Mouse (Mus musculus) ES-CJ7 (cell line): ENCODE data around the gene St6galnac3.
"Not testable (repeated sequence)": the region's sequence is repeated elsewhere in the genome, so short reads cannot be mapped to it uniquely, and the experiment has no call there.

Experiments used
- DNase-seq: peaks from one replicate; pipeline ENCODE4 v3.0.0; 2011; ENCODE audit warnings: low read depth, low spot score

Gene St6galnac3

DNA sequence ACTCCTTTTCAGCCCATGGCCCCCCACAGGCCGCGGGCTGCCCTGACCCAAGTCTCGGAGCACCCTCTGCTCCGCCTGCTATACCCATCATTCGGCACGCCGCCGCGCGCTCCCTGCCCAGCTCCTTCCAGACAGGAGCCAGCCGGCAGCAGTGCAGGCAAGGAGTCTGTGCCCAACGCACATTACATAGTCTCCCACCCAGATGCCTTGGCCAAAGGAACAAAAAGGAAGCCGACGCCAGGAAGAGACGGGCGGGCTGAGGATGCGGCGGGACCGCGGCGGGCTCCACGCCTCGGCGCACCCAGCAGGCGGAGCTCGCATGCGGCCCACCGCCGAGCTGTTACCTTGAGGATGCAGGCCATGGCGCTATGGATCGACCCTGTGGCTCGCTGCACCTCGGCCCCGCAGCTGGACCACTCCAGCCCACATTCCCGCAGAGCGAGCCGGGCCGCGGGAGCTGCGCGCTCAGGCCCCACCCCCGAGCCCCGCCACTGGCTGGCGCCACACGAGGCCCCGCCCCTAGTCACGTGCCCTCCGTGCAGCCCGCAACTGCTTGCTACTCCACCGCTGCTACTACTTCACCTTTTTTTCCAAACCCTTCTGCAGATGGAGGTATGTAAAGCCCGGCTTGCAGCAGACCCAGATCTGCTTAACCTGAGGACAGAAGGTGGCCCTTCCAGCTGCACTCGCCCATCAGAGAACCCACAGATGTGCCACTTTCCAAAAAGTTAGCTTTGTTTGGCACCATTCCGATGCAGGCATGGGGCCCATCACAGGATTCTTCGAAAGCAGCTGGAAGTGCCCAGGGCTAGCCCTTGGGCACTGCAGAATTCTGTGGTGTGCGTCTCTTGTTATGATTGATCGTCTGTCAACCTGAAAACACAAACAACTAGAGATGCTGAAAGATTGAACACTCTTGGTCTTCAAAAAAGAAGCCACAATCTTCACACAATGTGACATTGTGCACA lies at the start of gene St6galnac3:
TSS of gene St6galnac3 (minus strand) at position 474 of the 968 bp plus-strand sequence.
- DNase-seq: peak; percentile 80

DNA sequence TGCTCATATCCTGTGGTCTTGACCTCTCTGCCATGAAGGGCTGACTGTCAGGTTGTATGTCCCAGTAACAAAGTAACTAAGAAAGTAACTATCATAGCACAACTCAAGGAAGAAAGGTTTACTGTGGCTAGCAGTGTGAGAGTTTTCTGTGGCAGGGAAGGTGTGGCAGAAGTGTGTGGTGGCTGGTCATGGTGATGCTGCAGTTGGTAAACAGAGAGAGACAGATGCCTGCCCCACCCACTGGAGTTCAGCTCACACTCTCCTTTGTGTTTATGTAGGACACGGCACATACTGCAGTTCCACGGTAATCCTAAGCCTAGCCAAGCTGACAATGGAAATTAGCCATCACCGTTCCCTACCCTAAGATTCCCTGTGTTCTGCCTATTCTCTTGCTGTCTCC lies 49.6 kb upstream of the St6galnac3 start:
- no peak for DNase-seq

DNA sequence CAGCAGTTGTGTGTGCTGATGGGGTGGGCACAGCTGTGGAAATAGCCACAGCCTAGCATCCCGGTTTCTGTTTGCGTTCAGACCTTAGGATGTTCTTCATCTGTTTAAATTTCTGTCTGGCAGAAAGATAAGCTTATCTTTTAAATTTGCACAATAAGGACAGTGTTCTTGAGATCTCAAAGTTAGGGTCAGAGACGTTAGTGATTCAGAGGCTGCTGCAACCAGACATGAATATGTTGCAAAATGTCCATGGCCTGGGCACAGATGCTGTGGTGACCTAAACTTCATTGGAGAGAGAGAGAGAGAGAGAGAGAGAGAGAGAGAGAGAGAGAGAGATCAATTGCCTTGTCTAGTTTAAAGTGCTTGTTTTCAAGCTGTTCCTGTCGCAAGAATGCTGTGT lies 46.5 kb upstream of the St6galnac3 start:
- no peak for DNase-seq

DNA sequence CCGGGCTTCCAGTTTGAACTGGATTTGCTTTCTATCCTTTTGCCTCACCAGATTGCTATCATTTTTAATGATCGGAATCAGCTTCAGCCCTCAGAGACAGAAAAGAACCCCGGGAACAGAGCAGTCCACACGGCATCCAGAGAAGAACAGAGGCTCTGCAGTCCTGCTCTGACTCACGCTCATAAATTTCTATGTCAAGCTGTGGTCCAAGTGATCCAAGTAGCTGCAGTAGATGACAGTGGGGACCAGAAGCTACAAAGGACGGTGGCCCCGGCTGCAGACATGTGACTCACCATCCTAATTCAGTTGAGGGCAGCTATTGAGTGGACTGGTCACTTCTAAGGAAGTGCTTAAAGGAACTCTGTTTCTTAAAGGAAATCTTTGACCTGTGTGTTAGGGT lies 45.6 kb upstream of the St6galnac3 start:
- DNase-seq: no peak

DNA sequence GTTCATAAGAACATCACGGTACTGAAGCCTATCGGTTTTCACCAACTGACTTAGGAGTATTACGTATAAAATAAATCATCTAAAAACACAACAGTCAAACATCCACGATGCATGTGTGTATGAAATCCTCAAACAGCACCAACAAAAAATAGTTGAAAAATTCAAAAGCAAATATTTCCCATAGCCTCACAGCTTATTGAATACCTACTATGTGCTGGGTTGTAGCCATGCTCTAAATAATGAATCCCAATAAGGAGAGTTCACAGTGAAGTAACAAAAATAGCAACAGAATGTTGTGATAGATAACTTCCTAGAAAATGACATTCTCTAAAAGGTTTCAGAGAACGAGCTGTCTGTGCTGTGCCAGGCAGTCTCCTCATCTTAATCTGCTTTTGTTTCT lies 44.2 kb upstream of the St6galnac3 start:
- DNase-seq: no peak

DNA sequence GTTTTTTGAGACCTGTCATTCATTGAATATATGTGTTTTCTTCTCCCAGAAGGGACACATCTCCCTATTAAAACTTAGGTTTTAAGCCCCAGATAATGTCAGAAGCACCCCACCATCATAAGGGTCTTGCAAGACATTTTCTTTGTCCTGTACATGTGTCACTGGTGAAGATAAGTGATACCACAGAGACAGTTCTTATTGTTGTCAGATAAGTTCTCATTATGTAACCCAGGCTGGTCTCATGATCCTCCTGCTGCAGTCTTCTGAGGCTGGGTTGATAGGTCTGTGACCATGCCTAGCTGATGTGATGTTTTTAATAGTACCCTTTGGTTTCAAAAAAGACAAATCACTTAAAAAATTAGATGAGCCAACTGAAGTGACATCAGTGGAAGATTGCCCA lies 40.2 kb upstream of the St6galnac3 start:
- no peak for DNase-seq

DNA sequence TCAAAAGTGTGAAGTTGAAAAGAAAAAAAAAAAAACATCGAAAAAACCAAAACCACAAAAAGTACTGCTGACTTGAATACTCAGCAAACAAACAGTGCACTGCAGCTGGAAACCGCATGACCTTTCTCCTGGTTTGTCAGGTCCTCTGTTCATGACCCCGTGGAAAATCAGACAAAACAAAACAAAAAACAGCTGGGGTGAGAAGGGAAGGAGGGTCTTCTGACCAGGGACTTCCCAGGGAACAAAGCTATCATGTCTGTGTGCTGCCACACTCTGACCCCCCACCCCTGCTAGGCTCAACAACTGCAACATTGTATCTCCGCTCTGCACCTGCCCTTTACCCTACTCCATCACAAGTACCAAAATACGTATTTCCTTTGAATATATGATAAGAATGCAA lies 39.8 kb upstream of the St6galnac3 start:
- no peak for DNase-seq

DNA sequence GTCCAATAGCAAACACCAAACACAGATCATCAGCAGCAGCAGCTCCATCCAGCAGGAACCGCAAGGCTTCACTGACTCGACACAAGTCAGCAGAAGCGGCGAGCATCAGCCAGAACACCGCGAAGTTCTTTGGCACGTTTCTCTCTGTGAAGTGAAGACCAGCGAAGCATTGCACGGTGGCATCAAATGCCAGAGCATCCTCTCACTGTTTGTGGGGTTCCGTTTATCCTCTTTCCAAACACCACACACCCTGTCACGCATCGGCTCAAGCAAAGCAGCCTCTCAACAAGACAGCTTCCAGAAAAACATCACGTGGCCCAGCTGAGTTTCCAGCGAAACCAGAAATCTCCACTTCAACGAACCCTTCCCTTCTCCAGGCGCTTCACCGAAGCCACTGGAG lies 36.2 kb upstream of the St6galnac3 start:
- DNase-seq: no peak

DNA sequence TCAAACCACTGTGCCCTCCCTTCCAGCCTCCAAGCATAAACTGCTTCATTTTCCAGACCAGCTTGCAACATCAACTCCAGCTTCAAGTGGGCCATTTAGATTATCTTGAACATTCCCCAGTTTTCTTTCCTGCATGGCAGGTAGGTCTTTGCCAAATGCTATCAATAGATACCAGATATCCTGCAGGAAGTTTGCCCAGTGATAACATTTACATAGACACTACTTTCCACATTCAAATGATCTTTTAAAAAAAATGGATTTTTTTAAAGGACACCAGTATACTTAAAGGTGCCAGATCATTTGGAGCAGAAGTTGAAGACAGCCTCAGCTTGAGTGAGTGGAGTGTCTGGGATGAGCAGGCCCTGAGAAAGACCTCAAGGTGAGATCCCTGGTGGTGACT lies 34.3 kb upstream of the St6galnac3 start:
- no peak for DNase-seq

DNA sequence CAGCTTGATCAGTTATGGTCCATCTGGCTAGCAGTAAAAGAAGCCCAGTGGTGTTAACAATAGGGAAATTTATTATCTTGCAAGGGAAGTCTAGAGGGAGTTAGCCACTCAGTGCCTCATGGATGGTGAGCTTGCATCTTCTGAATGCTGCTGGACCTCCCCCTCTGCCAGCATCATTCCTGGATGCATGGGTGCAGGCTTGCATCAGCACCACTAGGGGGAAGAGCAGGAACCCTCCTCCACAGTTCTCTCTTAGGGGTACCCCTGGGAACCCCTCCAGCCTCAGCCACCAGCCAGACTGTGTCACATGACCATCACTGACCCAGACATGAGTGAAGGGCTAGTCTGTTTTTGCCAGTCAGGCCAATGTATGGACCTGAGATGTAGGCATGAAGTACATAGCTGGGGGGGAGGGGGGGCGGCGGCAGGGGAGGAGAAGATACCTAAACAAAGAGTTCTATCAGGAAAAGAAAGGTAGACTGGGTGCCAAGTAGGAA lies 31.6 kb upstream of the St6galnac3 start:
- peak; percentile 6 for DNase-seq

DNA sequence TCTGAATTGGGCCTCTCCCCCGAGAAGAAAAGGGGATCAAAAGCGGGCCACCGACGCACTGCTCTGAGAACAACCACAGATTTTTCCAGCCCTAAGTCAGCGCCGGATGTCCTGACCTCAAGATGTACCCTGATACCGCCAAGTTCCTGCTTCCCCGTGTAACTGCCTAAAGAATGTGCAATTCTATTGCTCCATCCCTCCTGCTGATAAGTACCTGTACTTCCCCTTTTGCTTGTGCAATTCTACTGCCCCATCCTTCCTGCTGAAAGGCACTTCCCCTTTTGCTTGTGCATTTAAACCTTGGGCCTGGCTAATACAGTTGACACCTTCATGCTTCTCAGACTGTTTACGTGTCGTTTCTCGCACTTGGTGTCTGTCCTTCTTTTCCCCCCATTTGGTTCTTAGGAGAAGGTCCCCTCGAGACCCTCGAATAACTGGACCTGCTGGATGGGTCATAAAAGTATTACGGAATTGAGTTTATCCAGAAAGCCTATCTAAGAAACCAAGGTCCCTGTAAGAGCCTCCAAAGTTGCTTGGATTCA lies 30.9 kb upstream of the St6galnac3 start:
- DNase-seq: not testable (repeated sequence)

DNA sequence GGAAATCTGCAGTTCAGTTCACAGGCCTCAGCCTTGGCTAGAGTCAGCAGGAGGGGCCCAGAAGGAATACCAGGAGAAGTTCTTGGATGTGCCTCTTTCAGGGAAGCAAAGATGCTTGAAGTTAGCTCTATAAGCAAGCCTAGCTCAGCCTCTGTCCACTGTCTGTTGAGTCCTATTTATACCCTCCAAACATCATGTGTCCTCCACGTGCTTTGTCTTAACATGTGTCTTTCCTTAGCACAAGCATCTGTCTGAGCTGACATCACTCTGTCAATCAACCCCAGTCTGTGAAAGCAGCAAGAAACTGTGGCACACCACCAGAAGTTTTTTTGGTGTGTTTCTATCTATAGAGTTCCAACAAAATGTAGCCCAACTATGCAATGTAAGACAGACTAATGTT lies 26.5 kb upstream of the St6galnac3 start:
- DNase-seq: no peak

DNA sequence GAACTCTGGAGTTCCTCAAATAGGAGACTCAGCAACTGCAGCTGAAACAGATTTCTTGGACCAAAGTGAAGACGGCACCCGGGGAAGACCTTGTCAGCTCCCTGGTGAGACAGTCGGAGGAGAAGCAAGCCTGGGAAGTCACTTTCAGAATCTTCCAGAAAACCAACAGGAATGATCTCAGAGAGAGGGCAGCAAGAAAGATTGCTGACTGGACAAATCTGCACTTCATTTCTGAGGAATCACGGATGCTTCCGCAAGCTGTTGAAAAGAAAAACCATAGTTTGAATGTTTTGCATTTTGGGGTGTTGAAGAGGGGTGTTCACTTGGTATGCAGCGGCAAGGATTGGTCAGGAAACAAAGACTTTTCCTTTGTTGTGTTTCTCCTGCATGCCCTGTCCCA lies 24.4 kb upstream of the St6galnac3 start:
- DNase-seq: no peak

DNA sequence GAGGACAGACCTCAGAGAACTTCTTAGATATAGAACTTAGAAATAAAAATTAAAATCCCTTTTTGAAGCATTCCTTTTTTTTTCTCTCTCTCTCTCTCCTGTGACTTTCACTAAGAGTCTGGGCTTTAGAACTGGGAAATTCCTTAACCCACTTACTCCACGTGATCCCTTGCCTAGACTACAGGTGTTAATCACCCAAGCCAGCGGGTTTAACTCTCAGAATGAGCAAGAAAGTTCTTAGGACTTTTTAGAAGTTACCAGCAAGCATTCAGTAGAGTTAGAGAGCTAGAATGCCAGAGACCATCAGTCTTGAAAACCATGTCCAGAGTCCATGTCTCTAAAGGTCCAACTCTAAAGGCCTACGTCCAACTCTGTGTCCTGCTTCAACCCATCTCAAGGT lies 23.3 kb upstream of the St6galnac3 start:
- DNase-seq: no peak

DNA sequence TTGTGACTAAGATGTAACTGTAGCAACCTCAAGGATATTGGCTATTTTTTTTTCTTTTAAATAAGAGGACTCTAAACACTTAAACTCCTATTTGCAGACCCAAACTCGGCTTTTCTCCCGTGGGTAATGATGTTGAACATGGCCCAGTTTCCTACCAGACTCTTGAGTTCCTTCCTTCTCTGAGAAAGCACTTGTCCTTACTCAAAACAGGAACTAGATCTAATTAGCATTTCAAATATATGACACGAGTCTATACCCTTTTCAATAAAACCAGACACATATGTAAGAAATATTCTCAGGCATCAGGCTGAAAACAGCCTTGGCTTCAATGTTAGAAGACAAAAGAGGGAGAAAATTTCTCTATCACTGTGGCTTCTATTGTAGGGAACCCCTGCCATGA lies 20.1 kb upstream of the St6galnac3 start:
- no peak for DNase-seq

DNA sequence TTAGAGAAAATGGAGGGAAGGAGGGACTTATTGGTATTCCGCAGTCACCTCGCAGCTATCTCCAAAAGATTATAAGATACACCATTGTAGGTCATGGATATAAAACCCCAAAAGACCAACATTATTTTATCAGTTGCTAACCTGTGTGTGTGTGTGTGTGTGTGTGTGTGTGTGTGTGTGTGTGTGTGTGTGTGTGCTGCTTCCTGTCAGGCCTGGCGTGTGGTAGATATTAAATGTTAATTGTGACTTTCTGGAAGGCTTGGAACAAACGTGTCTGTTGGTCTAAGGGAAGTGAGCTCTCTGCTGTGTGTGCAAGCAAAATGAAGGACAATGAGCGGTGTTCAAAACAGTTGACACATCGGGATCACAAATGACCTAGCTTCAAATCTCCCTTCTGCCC lies 19.5 kb upstream of the St6galnac3 start:
- no peak for DNase-seq

DNA sequence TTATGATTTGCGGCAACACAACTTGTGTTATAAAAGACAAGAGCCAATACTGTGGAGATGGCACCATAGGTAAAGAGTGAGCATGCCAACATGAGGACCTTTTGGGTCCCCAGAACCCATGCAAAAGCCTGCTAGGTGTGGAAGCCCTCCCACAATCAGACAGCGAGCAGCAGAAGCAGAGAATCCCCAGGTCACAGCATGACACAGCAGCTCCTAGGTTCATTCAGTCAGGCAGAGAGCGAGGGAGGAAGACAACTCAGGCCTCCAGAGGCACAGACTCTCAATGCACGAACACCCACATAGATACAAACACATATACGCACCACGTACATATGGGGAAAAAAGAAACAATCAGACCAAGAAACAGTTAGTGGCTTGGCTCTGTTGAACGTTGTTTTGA lies 16.8 kb upstream of the St6galnac3 start:
- DNase-seq: no peak

DNA sequence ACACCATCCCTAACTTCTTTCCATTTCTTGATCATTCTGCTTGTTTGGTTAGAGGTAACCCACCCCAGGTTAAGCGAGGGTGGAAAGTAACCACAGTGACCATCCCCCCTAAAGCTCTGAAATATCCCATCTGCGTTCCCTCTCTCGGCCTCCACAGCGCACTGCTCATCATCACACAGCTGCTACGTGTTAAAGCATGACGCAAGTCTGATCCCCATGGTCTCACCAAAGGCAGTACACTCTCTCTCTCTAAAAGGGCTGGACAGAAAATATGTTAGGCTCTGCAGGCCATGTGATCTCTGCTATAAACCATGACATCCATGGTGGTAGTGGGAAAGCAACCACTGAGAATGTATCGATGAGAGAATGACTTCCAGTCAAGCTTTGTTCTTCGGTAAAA lies 14.4 kb upstream of the St6galnac3 start:
- no peak for DNase-seq

DNA sequence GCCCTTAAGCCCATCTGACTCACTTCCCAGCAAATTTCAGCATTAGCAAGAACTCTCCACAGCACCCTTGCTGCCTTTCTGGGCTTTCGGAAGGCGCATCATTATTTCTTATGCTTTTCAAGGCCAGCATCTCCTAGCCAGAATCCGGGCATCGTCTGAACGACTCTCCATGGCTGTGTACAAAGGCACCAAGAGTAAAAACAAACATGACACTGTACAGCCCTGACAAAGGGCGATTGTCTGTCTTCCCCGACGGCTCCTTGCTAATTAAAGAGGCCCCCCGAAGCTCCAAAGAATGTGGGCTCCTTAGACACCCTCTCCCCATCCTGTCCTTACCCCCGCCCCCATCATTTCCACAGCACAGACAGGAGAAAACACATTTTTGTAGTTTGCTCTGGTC lies 13.4 kb upstream of the St6galnac3 start:
- DNase-seq: no peak

DNA sequence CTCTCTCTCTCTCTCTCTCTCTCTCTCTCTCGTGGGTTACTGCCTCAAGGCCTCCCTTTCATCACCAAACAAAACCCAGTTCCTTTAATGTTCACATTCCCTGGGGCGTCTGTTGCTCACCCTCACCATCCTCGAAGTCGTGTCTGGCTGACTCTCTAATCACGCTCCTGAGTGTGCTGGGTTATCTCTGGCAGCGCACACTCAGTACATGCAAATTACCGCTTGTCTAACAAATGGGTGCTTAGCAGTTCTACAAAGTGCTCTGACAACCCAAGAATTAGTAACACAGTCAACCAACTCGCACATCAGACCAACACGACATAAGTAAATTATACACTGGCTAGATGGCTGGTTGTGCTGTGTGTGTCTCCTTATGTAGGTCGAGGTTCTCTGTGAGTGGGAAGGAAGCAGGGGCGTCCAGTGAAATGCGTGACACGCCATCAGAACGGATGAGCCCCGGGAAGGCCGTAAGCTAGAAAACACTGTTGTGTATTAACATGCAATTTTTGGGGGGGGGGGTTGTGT lies 11.8 kb upstream of the St6galnac3 start:
- no peak for DNase-seq

DNA sequence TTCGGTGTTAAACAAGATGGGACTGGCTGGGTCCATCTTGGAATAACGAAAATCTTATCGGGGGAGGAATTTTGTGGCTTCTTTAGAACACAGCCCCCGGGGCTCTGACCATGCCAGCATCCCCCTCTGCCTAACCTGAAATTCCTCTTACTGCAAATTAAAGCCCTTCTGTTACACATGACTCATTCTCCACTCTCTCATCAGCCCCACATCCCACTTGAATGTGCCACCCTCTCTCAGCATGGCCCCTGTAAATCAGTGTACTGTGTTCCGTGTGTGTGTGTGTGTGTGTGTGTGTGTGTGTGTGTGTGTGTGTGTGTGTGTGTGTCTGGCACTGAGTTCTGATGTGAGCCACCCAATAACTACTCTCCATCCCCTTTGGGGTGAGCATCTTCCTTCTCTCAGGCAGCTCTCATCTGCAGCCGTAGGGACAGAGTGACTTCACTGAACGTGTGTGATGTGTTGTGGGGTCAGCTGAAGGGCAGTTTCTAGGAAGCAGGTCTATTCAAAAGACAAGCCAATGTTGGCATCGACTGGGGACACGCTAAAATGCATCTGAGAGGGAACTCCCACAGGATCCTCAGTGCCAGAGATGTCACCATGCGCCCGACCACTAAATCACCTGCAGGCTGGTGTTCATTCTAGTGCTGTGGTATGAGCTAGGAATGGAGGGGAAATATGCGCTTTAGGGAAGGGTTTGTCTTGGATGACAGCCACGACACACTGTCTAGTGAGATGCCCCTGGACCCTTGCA lies 11.0 kb upstream of the St6galnac3 start:
- DNase-seq: no peak

DNA sequence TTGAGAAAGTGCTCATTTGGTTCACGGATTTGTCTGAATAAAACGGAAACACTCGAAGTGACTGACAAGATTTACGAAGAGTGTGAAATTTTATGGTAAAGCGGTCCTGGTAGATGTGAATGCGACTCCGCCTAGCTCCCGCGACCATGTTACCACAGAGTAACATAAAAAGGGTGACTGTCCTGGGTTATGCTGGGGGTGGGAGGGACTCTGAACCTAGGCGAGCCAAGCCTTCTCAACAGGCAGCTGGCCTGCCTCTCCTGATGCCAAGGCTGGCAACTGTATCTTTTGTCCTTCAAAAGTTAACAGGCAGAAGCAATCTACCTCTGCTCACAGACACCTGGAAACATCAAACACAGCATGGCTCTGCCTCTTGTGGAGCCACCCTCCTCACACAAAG lies 9.8 kb upstream of the St6galnac3 start:
- DNase-seq: no peak
